Mouse (Mus musculus) right cerebral cortex, postnatal 4 days (tissue): ENCODE data around the gene Atf6.

Experiments
- DNase-seq: peaks from one replicate; pipeline ENCODE4 v3.0.0-alpha.2; 2022

Atf6 gene

GRCm38 (mm10) chr1:170844380-170844779, 23.2 kb downstream of the Atf6 start:
- DNase-seq: no peak

GRCm38 (mm10) chr1:170839685-170840084, 27.9 kb downstream of the Atf6 start:
- no peak for DNase-seq

- no peak for DNase-seq
Observed at GRCm38 (mm10) chr1:170834756-170835155, 32.8 kb downstream of the Atf6 start.

- DNase-seq: no peak
Observed at GRCm38 (mm10) chr1:170829781-170830180, 37.8 kb downstream of the Atf6 start.

- DNase-seq: no peak
Observed at GRCm38 (mm10) chr1:170829344-170829743, 38.2 kb downstream of the Atf6 start.

- DNase-seq: no peak
Observed at GRCm38 (mm10) chr1:170820103-170820814, 47.3 kb downstream of the Atf6 start.

GRCm38 (mm10) chr1:170815287-170816004, 52.1 kb downstream of the Atf6 start:
- no peak for DNase-seq

- no peak for DNase-seq
Observed at GRCm38 (mm10) chr1:170812822-170813221, 54.7 kb downstream of the Atf6 start.

- no peak for DNase-seq
Observed at GRCm38 (mm10) chr1:170807600-170808270, 59.8 kb downstream of the Atf6 start.

- DNase-seq: no peak
Observed at GRCm38 (mm10) chr1:170804721-170805120, 62.9 kb downstream of the Atf6 start.

- DNase-seq: no peak
Observed at GRCm38 (mm10) chr1:170802669-170803068, 64.9 kb downstream of the Atf6 start.

- no peak for DNase-seq
Observed at GRCm38 (mm10) chr1:170800694-170801093, 66.9 kb downstream of the Atf6 start.

GRCm38 (mm10) chr1:170795741-170796347, 71.7 kb downstream of the Atf6 start:
- no peak for DNase-seq

GRCm38 (mm10) chr1:170791542-170791941, 76.0 kb downstream of the Atf6 start:
- DNase-seq: no peak

GRCm38 (mm10) chr1:170791001-170791400, 76.6 kb downstream of the Atf6 start:
- DNase-seq: no peak

GRCm38 (mm10) chr1:170787643-170788042, 79.9 kb downstream of the Atf6 start:
- no peak for DNase-seq

- no peak for DNase-seq
Observed at GRCm38 (mm10) chr1:170786570-170787341, 80.8 kb downstream of the Atf6 start.

GRCm38 (mm10) chr1:170777688-170778087, 89.9 kb downstream of the Atf6 start:
- no peak for DNase-seq

- DNase-seq: no peak
Observed at GRCm38 (mm10) chr1:170774431-170774830, 93.1 kb downstream of the Atf6 start.

- no peak for DNase-seq
Observed at GRCm38 (mm10) chr1:170773506-170773905, 94.1 kb downstream of the Atf6 start.

- no peak for DNase-seq
Observed at GRCm38 (mm10) chr1:170771437-170772003, 96.1 kb downstream of the Atf6 start.

- no peak for DNase-seq
Observed at GRCm38 (mm10) chr1:170770691-170771090, 96.9 kb downstream of the Atf6 start.
